ENCODE assay signal across 24 mouse cellular contexts in the genomic region with DNA sequence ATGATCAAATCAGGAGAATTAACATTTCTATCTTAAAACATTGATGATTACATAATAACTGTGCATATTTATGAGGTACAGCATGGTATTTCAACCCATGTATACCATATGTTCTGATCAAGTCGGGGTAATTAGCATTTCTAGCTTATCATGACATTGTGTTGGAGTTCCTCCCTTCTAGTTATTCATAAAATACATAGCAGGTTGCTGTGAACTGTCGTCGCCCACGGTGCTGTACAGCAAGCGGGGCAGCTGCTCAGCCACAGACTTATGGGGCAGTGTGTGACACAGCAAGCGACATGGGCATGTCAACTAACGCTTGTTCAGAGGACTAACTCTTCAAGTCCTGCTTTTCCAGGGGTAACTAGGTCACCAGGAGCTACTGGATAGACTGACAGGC.
A peak's percentile ranks its signal among the peaks of the same experiment; 100 is the strongest.
DNase-seq lines count a peak whose midpoint lies in the region; ATAC-seq lines count a peak whose summit lies in the region.
"Had no signal": no experiment of that assay in that cellular context is flagged by ENCODE, and none has a peak within 500 bp of the region (broad histone marks: within the 10 kb centered on the region; RNA-seq: fewer than 3 reads in every experiment).

No protein-coding gene starts in this region.

- no peak overlapping the region for H3K4me3 ChIP-seq in forebrain, embryonic 14.5 days (ENCODE audit: low read depth, low read length)
- no peak overlapping the region for H3K4me3 ChIP-seq in forebrain, embryonic 15.5 days
- H3K4me3 ChIP-seq: embryonic facial prominence, embryonic 13.5 days; forebrain, embryonic 13.5 days; heart, adult 2 months; heart, embryonic 15.5 days; hindbrain, embryonic 10.5 days had no signal

- DNase-seq in forebrain, embryonic 14.5 days (ENCODE audit: low spot score): no peak
- peak; percentile 37 for DNase-seq in layer of hippocampus, adult 11-12 months (ENCODE audit: low spot score)
- DNase-seq in layer of hippocampus, adult 9-10 months (ENCODE audit: low spot score): no peak
- peak; percentile 20 for DNase-seq in right cerebral cortex, postnatal 25 days
- DNase-seq in right cerebral cortex, adult 2 months (ENCODE audit: low spot score in 2 of 2): no peak
- DNase-seq in adrenal gland, adult 18-20 months (ENCODE audit: low spot score in 2 of 2): no peak
- no peak for DNase-seq in testis, postnatal 10 days (ENCODE audit: low spot score)
- DNase-seq: adrenal gland, postnatal 10 days; B cell, adult 2 months; cerebellum, adult 11-12 months; cerebellum, adult 9-11 months; cerebellum, postnatal 36 days; gastrocnemius, postnatal 14 days; heart, adult 2 months; heart, postnatal 14 days had no signal

- peak; percentile 46; the same call in 1 of the 2 replicates for ATAC-seq in forebrain, embryonic 14.5 days
- ATAC-seq in forebrain, embryonic 15.5 days (replicated peaks): no peak
- ATAC-seq: CD4-positive, CD25-positive, alpha-beta regulatory T cell, adult 4 months; forebrain, embryonic 13.5 days had no signal

- no peak overlapping the region for H3K4me2 ChIP-seq in forebrain, embryonic 14.5 days (ENCODE audit: low read length)
- no peak overlapping the region for H3K4me2 ChIP-seq in forebrain, embryonic 15.5 days (replicated peaks)
- H3K4me2 ChIP-seq: embryonic facial prominence, embryonic 13.5 days; forebrain, embryonic 13.5 days; heart, embryonic 11.5 days; heart, embryonic 15.5 days; hindbrain, embryonic 14.5 days had no signal

- no peaks in the 10 kb centered on the region for H3K36me3 ChIP-seq in forebrain, embryonic 14.5 days (ENCODE audit: control insufficient read depth, insufficient read depth, low read length)
- H3K36me3 ChIP-seq in forebrain, embryonic 15.5 days: no peaks in the 10 kb centered on the region
- H3K36me3 ChIP-seq: embryonic facial prominence, embryonic 13.5 days; G1E; heart, embryonic 15.5 days; hindbrain, embryonic 10.5 days had no signal

- WGBS in forebrain, embryonic 14.5 days: 78% methylated on average over 7 of the region's 7 CpGs
- WGBS in forebrain, embryonic 15.5 days: 74% methylated on average over 7 of the region's 7 CpGs

- no peak overlapping the region for H3K9ac ChIP-seq in forebrain, embryonic 14.5 days (ENCODE audit: low read length)
- no peak overlapping the region for H3K9ac ChIP-seq in forebrain, embryonic 15.5 days (replicated peaks)
- H3K9ac ChIP-seq: embryonic facial prominence, embryonic 13.5 days; forebrain, embryonic 13.5 days; heart, embryonic 15.5 days; hindbrain, embryonic 14.5 days had no signal

- no peak overlapping the region for H3K27ac ChIP-seq in forebrain, embryonic 14.5 days (ENCODE audit: low read depth, low read length)
- no peak overlapping the region for H3K27ac ChIP-seq in forebrain, embryonic 15.5 days (replicated peaks)
- H3K27ac ChIP-seq: embryonic facial prominence, embryonic 13.5 days; forebrain, embryonic 13.5 days; heart, adult 2 months; heart, embryonic 15.5 days; hindbrain, embryonic 10.5 days; hindbrain, embryonic 14.5 days had no signal

- no peaks in the 10 kb centered on the region for H3K4me1 ChIP-seq in forebrain, embryonic 14.5 days (ENCODE audit: control insufficient read depth, insufficient read depth, low read length)
- no peaks in the 10 kb centered on the region for H3K4me1 ChIP-seq in forebrain, embryonic 15.5 days
- H3K4me1 ChIP-seq: embryonic facial prominence, embryonic 13.5 days; forebrain, embryonic 13.5 days; heart, embryonic 15.5 days; hindbrain, embryonic 10.5 days had no signal

- H3K27me3 ChIP-seq in forebrain, embryonic 14.5 days (replicated peaks; ENCODE audit: control insufficient read depth, insufficient read depth, low read length): no peaks in the 10 kb centered on the region
- no peaks in the 10 kb centered on the region for H3K27me3 ChIP-seq in forebrain, embryonic 15.5 days
- H3K27me3 ChIP-seq: embryonic facial prominence, embryonic 13.5 days; forebrain, embryonic 13.5 days; heart, embryonic 15.5 days had no signal

- no peaks in the 10 kb centered on the region for H3K9me3 ChIP-seq in forebrain, embryonic 14.5 days (replicated peaks; ENCODE audit: control insufficient read depth, low read length)
- H3K9me3 ChIP-seq in forebrain, embryonic 15.5 days: no peaks in the 10 kb centered on the region
- H3K9me3 ChIP-seq: embryonic facial prominence, embryonic 13.5 days; forebrain, embryonic 13.5 days; heart, embryonic 15.5 days; hindbrain, embryonic 10.5 days had no signal

Comparison
In these comparisons a context has a peak if more than half of its experiments do, and no peak if none do; other contexts are left out.
1. DNase-seq: peak in layer of hippocampus, adult 11-12 months (single experiment) and right cerebral cortex, postnatal 25 days (single experiment); none in forebrain, embryonic 14.5 days (single experiment), layer of hippocampus, adult 9-10 months (single experiment), right cerebral cortex, adult 2 months (0 of 2), adrenal gland, adult 18-20 months (0 of 2) and testis, postnatal 10 days (single experiment).